Mouse (Mus musculus) cerebellum, adult 9-10 months (tissue): Measurements from ENCODE around the gene Lif.

Source experiments
- DNase-seq: peaks from one replicate; pipeline ENCODE4 v3.0.0; 2022

The Lif gene

GRCm38 (mm10) chr11:4264066-4264465 lies 6.7 kb downstream of the Lif start:
- no peak for DNase-seq

- DNase-seq, result no peak
Measured at GRCm38 (mm10) chr11:4266271-4267201, 9.2 kb downstream of the Lif start.

GRCm38 (mm10) chr11:4267202-4267578 lies 9.8 kb downstream of the Lif start:
- no peak for DNase-seq

GRCm38 (mm10) chr11:4268500-4268899 lies 11.1 kb downstream of the Lif start:
- no peak for DNase-seq

- no peak for DNase-seq
Measured at GRCm38 (mm10) chr11:4270744-4271459, 13.5 kb downstream of the Lif start.

- DNase-seq, result no peak
Measured at GRCm38 (mm10) chr11:4271544-4271943, 14.2 kb downstream of the Lif start.

- no peak for DNase-seq
Measured at GRCm38 (mm10) chr11:4276411-4276861, 19.1 kb downstream of the Lif start.

GRCm38 (mm10) chr11:4279909-4280308 lies 22.6 kb downstream of the Lif start:
- no peak for DNase-seq

GRCm38 (mm10) chr11:4281852-4282251 lies 24.5 kb downstream of the Lif start:
- no peak for DNase-seq

GRCm38 (mm10) chr11:4283627-4284026 lies 26.3 kb downstream of the Lif start:
- DNase-seq, result no peak

- no peak for DNase-seq
Measured at GRCm38 (mm10) chr11:4289280-4289679, 31.9 kb downstream of the Lif start.

- peak; percentile 38 for DNase-seq
Measured at GRCm38 (mm10) chr11:4291639-4292038, 34.3 kb downstream of the Lif start.

GRCm38 (mm10) chr11:4292224-4292887 lies 35.0 kb downstream of the Lif start:
- no peak for DNase-seq

- DNase-seq, result no peak
Measured at GRCm38 (mm10) chr11:4292888-4293247, 35.5 kb downstream of the Lif start.

GRCm38 (mm10) chr11:4293481-4293880 lies 36.1 kb downstream of the Lif start:
- no peak for DNase-seq

- DNase-seq, result no peak
Measured at GRCm38 (mm10) chr11:4294047-4294446, 36.7 kb downstream of the Lif start.

- peak; percentile 64 for DNase-seq
Measured at GRCm38 (mm10) chr11:4294495-4295351, 37.4 kb downstream of the Lif start.

GRCm38 (mm10) chr11:4296610-4297275 lies 39.4 kb downstream of the Lif start:
- peak; percentile 27 for DNase-seq

- DNase-seq, result no peak
Measured at GRCm38 (mm10) chr11:4297753-4298152, 40.4 kb downstream of the Lif start.

- no peak for DNase-seq
Measured at GRCm38 (mm10) chr11:4298615-4299014, 41.3 kb downstream of the Lif start.

GRCm38 (mm10) chr11:4299191-4299590 lies 41.8 kb downstream of the Lif start:
- no peak for DNase-seq
